Mouse (Mus musculus): Measurements from ENCODE around the gene Crim1.

Crim1 gene

DNA sequence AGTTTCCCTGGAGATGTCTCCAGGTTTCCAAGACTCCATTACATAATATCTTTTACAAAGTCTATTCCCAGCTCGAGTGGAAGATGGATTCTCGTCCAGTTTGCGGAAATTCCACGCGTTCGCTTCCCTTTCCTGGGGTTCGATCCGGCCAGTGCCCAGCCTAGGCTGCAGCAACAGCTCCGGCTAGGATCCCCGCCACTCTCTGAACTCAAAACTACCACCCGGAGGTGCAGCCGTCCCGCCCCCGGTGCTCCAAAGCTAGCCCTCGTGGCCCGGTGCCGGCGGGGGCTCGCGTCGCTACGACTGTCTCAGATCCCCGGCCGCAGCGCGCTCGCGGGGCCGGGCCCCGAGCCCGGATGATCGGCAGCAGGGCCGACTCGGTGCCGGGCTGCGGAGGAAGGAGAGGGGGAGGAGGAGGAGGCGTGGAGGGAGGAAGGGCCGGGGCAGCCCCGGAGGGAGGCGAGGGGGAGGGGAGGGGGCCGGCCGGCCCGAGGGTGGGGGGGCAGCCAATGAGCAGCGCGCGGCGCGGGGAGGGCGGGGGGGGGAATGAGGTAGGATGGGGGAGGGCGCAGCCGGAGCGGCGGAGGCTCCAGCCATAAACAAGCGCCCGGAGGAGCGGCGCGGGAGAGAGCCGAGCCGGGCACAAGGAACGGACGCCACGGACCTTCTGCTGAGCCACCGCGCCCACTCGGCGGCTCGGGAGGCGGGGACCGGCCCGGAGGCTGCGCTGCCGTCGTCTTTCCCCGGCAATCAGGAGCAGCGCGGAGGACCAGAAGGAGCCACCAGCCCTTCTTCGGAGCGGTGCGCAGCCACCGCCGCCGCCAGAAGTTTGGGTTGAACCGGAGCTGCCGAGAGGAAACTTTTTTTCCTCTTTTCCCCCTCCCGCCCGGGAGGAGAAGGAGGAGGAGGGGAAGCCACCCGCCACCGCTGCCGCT, at the start of gene Crim1:
Gene Crim1, plus strand, starts transcription at position 623 of the 935 bp plus-strand sequence.
- peak; percentile 82 for DNase-seq (ENCODE audit: low spot score)

DNA sequence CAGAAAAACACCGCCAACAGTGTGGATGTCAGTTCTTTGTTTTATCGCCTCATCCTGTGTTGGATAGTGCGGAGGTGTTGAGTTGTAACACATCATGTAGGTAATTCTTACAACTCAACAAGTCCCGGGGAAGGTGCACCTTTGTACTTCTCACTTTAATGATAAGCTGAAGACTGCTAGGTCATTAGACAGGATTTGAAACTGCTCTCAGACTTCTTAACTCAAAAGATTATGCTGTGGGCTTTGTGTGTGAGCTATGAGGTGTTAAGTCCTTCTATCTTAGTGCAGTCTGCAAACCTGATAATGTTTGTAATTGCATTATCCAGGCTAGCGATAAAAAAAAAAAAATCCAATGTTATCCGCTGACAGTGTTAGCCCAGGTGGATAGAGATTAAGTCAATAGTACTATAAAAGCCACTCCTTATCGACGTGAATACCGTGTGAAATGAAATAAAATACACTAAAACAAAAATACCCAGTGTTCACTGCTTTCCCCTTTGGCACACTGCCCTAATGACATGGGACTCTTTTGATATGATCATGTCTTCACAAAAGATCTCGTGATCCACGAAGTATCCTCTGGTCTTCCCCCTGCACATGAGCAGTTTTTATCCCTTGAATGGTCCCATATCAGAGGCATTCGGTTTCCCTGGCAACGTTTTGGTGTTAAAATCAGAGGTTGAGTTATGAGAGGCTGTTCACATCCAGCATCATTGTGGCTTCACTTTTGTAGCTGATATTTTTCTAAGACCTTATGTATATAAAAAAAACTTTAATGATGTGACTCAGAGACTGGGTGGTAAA, 48.4 kb upstream of the Crim1 start:
- DNase-seq (ENCODE audit: low spot score): no peak

DNA sequence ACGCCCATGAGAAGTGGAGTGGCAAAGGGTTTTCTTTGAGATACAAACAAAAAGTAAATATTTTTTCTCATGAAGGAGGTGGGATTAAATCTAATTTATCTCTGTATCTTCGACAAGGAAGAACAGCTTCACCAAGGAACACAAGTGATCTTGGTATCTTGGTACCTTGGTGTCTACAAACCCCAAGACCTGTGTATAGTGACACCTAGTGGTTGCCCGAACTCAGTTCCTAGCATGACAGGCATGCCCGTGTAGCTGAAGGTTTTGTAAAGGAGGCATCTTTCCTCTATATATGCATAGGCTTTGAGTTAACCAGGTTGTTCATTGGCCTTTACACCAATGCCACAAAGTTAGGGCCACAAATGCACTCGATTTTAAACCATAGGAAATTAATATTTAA, 36.8 kb upstream of the Crim1 start:
- DNase-seq (ENCODE audit: low spot score): peak; percentile 82

DNA sequence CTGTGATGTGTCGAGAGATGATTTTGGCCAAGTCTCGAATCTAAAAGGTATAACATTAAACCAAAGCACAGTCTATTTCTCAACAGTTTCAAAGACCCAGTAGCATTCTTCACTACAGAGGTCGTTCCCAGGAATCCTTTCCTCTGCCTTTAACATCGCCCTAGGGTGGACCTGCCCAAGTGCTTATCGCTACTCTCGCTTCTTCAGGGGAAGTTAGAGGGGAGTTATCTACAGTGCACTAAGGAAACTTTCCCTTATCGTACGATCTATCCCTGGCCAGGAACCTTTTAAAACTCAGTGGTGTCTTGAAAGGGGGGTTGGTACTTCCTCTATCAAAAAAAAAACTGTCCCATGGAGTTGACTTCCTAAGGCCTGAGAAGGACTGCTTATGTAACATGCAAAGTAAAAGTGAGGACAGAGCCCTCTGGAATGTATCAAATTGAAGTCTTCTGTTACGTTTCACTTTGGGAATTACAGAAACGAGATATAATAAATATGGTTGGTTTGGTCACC, 36.3 kb upstream of the Crim1 start:
- no peak for DNase-seq (ENCODE audit: low spot score)

DNA sequence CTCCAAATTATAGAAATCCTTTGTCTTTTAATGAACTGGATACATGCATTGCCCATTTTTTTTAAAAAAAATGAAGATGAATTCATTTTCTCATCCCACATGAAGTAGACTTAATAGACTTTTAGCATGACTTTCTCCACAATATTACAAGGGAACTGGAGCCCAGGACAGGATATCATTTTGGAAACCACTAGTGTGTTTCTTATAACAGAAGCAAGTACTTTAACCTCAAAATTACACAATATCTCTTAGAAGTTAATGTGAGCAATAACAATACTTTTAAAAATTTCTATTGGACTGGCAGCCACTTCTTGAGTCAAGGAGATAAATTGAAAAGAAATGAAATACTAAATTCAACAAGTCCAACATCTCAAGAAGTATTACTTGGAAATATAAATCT, 34.2 kb upstream of the Crim1 start:
- no peak for DNase-seq (ENCODE audit: low spot score)

DNA sequence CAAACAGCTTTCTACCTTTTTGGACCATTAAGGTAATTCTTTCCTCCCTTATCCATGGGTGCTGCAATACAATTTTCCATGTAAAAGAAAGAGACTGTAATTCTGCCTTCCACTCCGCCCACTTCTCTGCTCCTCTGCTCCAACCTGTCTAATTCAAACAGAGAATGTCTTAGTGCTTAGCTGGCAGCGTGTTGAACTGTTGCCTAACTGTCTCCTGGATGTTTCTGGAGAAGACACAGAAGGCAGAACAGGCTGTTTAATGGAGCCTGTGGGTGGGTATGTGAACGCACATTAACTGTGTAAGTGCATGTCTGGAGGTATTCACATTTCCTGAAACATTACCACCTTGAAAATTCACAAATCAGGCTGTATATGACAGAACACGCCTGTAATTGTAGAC, 33.5 kb upstream of the Crim1 start:
- no peak for DNase-seq (ENCODE audit: low spot score)

DNA sequence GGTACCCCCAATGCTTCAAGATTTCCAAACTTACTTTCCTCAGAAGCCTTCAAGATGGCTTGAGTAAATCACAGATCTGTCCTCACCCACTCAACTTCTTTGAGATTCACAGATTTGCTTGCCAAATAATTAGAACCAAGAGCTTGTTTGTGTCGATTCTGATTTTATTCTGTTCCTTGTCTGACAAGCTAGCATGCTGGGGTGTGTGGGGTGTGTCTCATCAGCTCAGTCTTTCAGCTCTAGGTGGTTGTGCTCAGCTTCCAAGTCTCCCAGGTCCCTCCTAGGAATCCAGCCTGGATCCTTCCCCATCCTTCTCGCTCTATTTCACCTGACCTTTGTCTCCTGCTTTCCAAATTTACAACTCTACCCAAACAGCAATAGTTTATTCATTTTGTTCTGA, 27.7 kb upstream of the Crim1 start:
- no peak for DNase-seq (ENCODE audit: low spot score)

DNA sequence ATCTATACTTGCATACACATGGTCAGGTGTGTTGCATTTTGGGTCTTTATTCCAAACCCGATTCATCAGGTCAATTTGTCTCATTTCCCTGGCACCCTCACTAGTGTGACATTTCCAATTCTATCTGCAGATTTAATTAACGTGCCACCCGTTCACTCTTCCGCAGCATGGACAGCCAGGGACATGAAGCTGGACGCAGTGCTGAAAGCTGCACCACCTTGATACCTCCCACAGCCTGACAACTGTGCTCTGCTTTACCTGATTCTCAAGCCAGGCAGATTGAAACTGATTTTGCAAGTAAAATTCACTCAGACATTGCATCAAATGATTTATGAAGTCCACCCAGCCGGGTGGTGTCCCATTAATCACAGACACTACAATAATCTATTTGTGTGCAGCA, 19.3 kb upstream of the Crim1 start:
- no peak for DNase-seq (ENCODE audit: low spot score)

DNA sequence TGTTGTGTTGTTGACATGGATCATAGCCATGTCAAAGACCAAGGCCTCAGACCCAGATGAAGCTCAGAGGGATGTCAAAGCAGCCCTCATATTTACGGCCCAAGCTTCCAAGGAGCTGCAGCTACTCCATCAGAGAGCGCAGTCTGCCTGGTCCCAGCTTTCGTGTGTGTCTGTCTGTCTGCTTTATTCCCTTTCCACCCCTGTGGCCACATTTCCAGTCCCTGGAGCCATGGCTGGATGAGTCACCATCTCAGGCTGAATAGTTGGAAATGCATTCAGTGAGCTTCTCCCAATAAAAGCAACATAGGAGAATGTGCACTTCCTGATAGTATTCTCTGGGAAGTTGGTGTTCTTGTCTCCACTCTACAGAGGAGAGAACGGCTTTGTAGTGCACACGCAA, 3.9 kb upstream of the Crim1 start:
- DNase-seq (ENCODE audit: low spot score): no peak

DNA sequence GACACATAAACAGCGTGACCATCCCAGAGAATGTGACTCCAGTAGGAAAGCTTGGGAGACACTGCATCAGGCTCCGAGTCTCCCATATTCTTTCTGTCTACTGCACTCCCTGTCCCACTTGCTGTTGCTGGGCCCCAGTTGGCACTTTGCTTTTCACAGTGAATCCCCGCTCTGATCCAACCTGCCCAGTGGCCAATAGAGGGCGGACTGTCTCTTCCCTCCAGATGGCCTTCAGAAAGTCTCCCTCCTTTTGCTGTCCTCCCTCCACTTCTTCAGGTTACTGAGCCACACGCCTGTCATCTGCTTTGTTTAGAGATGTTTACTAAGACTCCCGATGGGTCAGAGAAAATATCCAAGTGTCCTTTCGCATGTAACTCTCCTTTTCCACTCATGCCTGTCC, 2.9 kb upstream of the Crim1 start:
- DNase-seq (ENCODE audit: low spot score): peak; percentile 77

DNA sequence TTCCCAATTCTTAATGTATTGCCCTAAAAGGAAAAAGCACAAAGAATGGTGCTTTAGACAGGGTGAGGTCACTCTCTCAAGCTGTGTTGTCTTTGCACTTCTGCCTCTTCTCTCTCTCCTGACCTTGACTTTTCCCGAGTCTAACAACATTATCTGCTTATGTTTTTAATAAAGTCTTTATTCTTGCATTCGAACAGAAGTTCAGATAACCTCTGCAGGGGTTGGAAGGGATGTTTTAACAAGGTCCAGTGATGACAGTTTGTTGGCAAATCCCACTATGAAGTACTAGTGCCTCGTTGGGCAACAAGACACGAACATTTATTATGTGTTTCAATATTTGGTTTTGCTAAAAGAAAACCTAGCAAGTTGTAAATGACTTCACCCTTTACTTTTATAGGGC, 1.9 kb upstream of the Crim1 start:
- no peak for DNase-seq (ENCODE audit: low spot score)

DNA sequence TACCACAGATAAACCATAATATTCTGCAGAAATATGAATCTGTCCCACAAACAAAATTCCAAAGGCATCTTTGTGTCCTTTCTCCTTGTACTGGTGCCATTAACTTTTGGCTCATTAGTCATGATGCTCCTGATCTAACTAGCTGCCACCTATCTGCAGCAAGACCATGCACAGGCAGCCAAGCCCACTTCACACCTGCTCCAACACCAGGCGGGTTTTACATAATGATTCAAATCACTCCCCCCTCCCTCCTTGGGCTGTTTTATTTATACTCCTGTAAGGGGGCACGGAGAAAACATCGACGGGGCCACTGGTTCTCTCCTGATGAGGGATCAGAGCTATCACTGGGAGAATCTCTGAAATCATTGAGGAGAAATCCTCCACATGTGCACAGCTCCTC, 1.2 kb upstream of the Crim1 start:
- peak; percentile 18 for DNase-seq (ENCODE audit: low spot score)

DNA sequence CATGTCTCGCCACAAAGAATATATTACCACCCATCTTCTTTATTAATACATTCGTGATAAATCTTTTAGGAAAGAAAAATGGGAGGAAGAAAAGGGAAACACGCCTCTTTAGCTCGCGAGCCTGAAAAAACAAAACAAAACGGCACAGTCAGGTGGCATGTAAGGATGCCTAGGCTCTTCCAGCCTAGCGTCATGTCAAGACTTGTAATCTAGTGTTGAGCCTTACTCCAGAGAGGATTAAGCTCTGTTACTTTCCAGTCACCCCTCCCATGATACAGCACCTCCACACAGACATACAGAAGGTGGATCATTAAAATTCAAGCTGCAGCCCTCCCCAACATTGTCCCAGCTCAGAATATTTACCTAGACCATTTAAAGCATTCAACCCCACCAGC, 820 bp upstream of the Crim1 start:
- DNase-seq (ENCODE audit: low spot score): no peak

DNA sequence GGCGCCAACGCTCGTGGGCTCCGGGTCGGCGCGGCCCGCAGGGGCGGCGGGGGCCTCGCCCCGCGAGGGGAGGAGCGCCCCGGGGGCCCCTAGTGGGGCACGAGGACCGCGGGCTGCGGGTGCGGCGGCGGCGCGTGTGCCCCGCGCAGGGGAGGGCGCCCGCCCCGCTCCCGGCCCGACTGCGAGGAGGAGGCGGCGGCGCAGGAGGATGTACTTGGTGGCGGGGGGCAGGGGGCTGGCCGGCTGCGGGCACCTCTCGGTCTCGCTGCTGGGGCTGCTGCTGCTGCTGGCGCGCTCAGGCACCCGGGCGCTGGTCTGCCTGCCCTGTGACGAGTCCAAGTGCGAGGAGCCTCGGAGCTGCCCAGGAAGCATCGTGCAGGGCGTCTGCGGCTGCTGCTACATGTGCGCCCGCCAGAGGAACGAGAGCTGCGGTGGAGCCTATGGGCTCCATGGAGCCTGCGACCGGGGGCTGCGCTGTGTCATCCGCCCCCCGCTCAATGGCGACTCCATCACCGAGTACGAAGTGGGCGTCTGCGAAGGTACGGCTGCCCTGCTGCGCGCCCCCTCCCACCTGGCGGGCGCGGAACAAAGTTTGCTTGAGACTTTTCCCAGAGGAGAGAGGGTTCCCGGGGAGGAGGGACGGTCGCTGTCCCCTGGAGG, 643 bp downstream of the Crim1 start:
- DNase-seq (ENCODE audit: low spot score): peak; percentile 64

DNA sequence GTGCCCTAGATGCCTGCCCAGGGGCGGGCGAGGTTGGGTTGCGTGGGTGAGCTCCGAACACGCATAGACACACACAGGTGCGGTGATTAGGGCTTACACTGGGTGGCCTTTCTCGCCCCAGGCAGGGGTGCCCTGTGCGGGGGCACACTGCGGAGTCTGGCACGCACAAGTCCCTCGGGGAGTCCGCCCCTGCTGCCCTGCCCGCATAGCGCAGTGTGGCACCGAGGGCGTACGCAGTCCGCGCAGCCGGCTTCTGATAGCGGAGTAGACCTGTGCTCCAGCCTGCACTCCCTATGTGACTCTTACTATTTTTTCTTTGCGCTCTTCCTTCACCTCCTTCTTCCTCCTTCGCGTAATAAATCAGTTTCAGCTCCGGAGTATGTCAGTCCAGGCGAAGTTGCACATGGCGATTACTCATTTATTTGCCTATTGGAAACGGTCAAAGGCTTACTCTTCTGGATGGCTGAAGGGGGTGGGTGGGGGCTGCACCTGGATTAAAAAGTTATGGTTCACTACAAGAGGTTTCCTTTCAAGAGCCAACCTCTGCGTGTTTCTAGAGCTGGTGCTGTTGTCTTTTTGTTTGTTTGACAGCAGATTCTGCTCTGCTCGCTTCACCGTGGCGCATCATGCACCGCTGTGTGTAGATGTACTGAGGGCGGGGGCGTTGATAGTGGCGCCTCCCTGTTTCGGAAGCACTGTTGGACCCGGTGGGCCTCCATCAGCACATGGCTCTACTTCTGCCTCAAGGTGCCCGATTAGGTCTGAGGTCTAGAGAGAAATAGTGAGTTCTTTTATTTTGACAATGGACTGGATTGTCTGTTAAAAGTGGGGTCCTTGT, 1.4 kb downstream of the Crim1 start:
- peak; percentile 54 for DNase-seq (ENCODE audit: low spot score)

DNA sequence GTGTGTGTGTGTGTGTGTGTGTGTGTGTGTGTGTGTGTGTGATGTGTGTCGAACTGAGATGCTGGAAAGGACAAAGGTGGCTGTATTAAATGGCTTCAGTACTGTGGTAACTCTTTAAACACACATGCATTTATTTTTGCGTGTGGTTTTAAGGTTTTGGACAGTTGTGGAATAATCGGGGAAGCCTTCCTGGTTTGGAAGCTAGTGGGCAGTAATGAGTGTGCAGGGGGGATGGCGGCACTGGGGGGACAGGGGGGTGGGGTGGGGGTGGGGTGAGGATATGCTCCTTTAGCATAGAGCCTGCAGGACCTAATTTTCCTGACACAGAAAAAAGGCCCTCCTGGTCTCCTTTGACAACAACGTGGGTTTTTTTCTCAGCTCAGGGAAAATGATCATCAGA, 2.2 kb downstream of the Crim1 start:
- DNase-seq (ENCODE audit: low spot score): peak; percentile 33

DNA sequence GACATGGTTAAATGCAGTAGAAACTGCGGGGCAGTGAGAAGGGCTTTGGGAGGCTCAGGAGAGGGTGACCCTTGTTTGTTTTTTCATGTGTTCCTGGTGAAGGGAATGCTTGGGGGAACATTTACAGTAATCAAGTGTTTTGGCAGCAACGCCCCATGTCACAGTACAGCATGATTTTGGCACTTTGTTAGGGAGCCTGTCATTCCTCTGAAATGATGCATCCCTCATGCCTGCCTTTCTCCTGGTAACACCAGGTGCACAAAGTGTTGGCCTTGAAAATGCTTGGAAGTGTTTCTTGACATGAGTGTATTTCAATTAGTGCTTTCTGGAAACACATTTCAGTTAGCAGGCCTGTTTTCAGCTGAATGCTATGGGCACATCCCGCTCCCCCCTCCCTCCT, 2.7 kb downstream of the Crim1 start:
- no peak for DNase-seq (ENCODE audit: low spot score)

DNA sequence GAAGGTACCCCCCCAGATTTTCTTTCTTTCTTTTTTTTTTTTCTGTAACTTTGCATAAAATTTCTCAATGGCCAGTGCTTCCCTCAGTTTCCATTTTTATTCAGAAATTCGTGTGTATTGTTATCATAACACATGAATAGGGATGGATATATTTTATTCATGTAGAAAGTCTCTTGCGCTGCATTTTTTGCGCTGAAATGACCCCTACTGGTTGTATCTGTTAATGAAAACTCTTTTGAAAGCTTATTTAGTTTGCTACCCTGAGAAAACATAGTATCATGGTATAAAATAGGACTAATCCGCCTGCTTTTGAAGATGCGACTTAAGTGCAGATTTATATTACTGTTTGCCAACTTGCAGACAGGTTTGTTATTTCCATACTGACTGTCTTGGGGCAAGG, 3.4 kb downstream of the Crim1 start:
- peak; percentile 65 for DNase-seq (ENCODE audit: low spot score)

DNA sequence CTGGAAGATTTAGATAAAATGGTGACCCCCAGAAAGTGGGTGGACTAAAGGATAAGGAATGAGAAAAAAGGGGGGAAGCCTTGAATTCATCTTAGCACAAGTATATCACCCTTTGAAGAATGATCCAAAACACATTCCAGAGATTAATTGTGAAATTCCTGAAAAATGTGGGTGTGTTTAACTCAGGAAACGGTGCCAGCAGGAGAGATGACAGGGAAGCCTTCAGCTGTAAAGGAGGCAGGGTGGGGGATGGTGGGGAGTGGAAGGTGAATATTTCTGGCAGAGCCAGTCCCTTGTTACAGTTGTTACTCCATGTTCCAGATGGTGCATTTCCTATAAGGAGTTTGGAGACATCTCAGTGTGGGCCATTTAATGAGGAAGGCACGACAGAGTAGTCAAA, 6.4 kb downstream of the Crim1 start:
- DNase-seq (ENCODE audit: low spot score): no peak

DNA sequence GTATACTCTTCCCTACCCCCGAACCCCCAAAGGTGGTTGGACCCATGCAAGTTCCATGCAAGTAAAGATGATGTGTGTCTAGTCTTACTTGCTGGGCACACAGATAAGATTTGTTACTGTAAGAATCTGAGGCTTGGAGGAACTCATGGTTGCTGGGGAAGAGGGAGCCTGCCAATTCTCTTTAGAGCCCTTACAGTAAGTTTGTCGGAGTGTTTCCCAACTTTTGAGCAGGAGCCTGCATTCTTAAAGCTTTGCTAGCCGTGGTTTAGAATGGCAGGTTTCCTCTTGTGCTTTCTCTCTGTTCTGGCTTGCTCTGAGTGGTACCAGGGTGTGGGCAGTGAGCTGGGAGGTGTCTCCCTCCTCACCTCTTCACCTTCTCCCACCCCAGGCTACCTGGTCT, 7.2 kb downstream of the Crim1 start:
- no peak for DNase-seq (ENCODE audit: low spot score)

DNA sequence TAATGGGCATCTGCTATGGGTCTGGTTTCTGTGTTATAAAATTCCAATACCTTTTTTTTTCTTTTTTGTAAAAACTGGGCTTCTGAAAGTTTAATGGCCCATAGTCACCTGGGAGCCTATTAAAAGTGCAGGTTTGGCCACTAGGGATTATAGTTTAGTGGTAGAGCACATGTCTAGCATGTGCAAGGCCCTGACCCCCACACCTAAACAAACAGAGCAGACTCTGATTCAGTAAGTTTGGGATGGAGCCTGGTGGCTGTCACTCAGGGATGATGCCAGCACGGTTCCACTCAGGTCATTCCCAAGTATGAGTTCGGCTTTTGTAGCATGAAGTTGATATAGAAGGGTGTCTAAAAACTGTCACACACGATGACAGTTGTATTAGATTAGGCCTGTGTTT, 8.8 kb downstream of the Crim1 start:
- DNase-seq (ENCODE audit: low spot score): no peak

DNA sequence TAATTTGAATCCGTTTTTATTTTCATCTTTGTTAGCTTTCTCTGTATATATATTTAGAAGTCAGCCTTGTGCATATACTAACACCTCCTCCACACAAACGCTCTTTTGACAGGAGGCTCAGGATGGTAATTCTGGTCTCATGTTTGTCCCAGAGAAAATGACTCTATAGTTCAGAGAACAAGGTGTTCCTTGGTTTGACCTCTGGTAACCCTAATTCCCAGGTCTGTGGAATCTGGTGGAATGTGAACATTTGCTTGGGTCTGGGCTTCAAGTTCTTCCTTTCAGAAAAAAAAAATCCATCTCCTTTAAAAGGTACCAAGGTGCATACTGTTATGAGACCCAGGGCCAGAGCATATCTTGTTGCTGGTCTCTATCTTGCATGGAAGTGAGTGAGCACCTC, 9.6 kb downstream of the Crim1 start:
- no peak for DNase-seq (ENCODE audit: low spot score)
